In the genomic region with DNA sequence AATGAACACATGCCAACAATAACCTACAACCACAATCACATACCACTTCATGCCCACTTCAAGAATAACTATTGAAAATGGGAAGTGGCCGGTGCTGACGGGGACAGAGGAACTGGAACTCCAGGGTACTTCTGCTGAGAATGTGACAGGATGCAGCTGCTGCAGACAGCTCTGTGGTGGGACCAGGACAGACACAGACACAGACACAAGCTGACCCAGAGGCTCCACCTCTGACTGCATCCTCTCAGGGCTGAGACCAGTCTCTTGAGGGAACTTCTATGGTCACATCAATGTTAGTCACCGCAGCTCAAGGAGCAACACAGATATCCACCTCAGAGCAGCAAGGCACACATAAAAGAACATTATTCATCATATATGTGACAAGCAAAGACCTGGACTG, we compare ENCODE assay signal across 10 mouse cellular contexts. TPM values are rescaled to one million over a fixed set of nuclear protein-coding genes. Genes with fewer than 3 reads are reported as not detected.
DNase-seq lines count a peak whose midpoint lies in the region; ATAC-seq and TF ChIP-seq lines count a peak whose summit lies in the region.
"Had no signal": no experiment of that assay in that cellular context is flagged by ENCODE, and none has a peak within 500 bp of the region (broad histone marks: within the 10 kb centered on the region; RNA-seq: fewer than 3 reads in every experiment).

No protein-coding gene starts in this region.

- 17% methylated on average over 3 of the region's 3 CpGs for WGBS in liver, embryonic 12.5 days (ENCODE audit: insufficient replicate concordance)

- no peaks in the 10 kb centered on the region for H3K9me3 ChIP-seq in liver, embryonic 12.5 days (replicated peaks)
- H3K9me3 ChIP-seq: neural tube, embryonic 13.5 days had no signal

- H3K4me1 ChIP-seq in cortical plate, adult 2 months (ENCODE audit: control insufficient read depth, insufficient read depth, low read length), result no peaks in the 10 kb centered on the region
- H3K4me1 ChIP-seq in liver, embryonic 12.5 days, result no peaks in the 10 kb centered on the region
- H3K4me1 ChIP-seq: neural tube, embryonic 13.5 days had no signal

- ATAC-seq in liver, embryonic 12.5 days, result 0 out of 2 replicates have a peak, but pooled peaks have one; percentile 37
- no peak for ATAC-seq in CD4-positive, CD25-positive, alpha-beta regulatory T cell, adult 4 months

- H3K27ac ChIP-seq in cortical plate, adult 2 months (ENCODE audit: insufficient read depth, low read length), result peak overlapping the region; percentile 76
- no peak overlapping the region for H3K27ac ChIP-seq in liver, embryonic 12.5 days
- H3K27ac ChIP-seq: neural tube, embryonic 13.5 days had no signal

- no peaks in the 10 kb centered on the region for H3K27me3 ChIP-seq in liver, embryonic 12.5 days (replicated peaks)
- H3K27me3 ChIP-seq: neural tube, embryonic 13.5 days had no signal

- no peak overlapping the region for H3K9ac ChIP-seq in liver, embryonic 12.5 days
- H3K9ac ChIP-seq: neural tube, embryonic 13.5 days had no signal

- no peak overlapping the region for H3K4me2 ChIP-seq in liver, embryonic 12.5 days
- H3K4me2 ChIP-seq: neural tube, embryonic 13.5 days had no signal

- TF ChIP-seq CTCF in cortical plate, adult 2 months (IDR thresholded peaks at IDR 0.05; ENCODE audit: extremely low read depth, insufficient read depth, low read length), result no peak

- H3K36me3 ChIP-seq in liver, embryonic 12.5 days, result no peaks in the 10 kb centered on the region
- H3K36me3 ChIP-seq: neural tube, embryonic 13.5 days had no signal

- TF ChIP-seq POLR2A in cortical plate, adult 2 months (IDR thresholded peaks at IDR 0.05; ENCODE audit: extremely low read depth, insufficient read depth, low read length), result 0 out of 2 replicates have a peak, but pooled peaks have one; percentile 9

- peak; percentile 49 for DNase-seq in layer of hippocampus, adult 11-12 months (ENCODE audit: low spot score)
- no peak for DNase-seq in layer of hippocampus, postnatal 36 days
- DNase-seq in spleen, adult 12 weeks (ENCODE audit: low spot score), result peak; percentile 23
- no peak for DNase-seq in ovary, postnatal 14 days (ENCODE audit: low spot score)
- DNase-seq in embryo, embryonic 10 days (ENCODE audit: low spot score), result no peak
- DNase-seq: cerebellum, adult 11 months had no signal

- H3K4me3 ChIP-seq in cortical plate, adult 2 months (ENCODE audit: insufficient read depth, low read length), result no peak overlapping the region
- no peak overlapping the region for H3K4me3 ChIP-seq in liver, embryonic 12.5 days
- H3K4me3 ChIP-seq: neural tube, embryonic 13.5 days had no signal

RNA-seq across cellular contexts. Expression of gene Tubgcp5, which starts 9.4 kb away (rescaled TPM):
- 10 to 100 TPM; 30.3 to 30.9 TPM for total RNA-seq in layer of hippocampus, postnatal 36 days (2021)
- polyA plus RNA-seq in cortical plate, adult 2 months (2012; rRNA removed), result 19.4 and 20.8 TPM in 2 replicates
- polyA plus RNA-seq in liver, embryonic 12.5 days (2016; fragmentation: Nextera tagmentation; extraction: Ambion mirVana), result 14.8 TPM in 2 replicates
- 10 to 100 TPM; 43.4 to 48.6 TPM for polyA plus RNA-seq in CD4-positive, CD25-positive, alpha-beta regulatory T cell, adult 4 months (2017; shearing (Covaris generic))

RNA-seq across cellular contexts. Expression of gene Siglech, which starts 16.6 kb away (rescaled TPM):
- 10 to 100 TPM; 12.4 to 13.5 TPM for total RNA-seq in layer of hippocampus, postnatal 36 days (2021)
- polyA plus RNA-seq in cortical plate, adult 2 months (2012; rRNA removed), result 33.7 and 34.8 TPM in 2 replicates
- polyA plus RNA-seq in liver, embryonic 12.5 days (2016; fragmentation: Nextera tagmentation; extraction: Ambion mirVana), result 0.23 and 0.24 TPM in 2 replicates
- polyA plus RNA-seq in CD4-positive, CD25-positive, alpha-beta regulatory T cell, adult 4 months (2017; shearing (Covaris generic)), result 1 to 10 TPM in 1 of 2 experiments, not detected in 1; 1.4 TPM

RNA-seq across cellular contexts. Expression of gene Cyfip1, which starts 57.0 kb away (rescaled TPM):
- 100 to 1,000 TPM; 107 to 121 TPM for total RNA-seq in layer of hippocampus, postnatal 36 days (2021)
- 50.4 and 57.2 TPM in 2 replicates for polyA plus RNA-seq in cortical plate, adult 2 months (2012; rRNA removed)
- polyA plus RNA-seq in liver, embryonic 12.5 days (2016; fragmentation: Nextera tagmentation; extraction: Ambion mirVana), result 29.6 and 30.1 TPM in 2 replicates
- polyA plus RNA-seq in CD4-positive, CD25-positive, alpha-beta regulatory T cell, adult 4 months (2017; shearing (Covaris generic)), result 100 to 1,000 TPM in 1 of 2 experiments, 10 to 100 TPM in 1; 69.2 to 104 TPM

Comparison
In these comparisons a context has a peak if more than half of its experiments do, and no peak if none do; other contexts are left out.
1. DNase-seq: peak in layer of hippocampus, adult 11-12 months (single experiment) and spleen, adult 12 weeks (single experiment); none in layer of hippocampus, postnatal 36 days (0 of 2), ovary, postnatal 14 days (single experiment) and embryo, embryonic 10 days (single experiment).
2. RNA of gene Siglech, which starts 16.6 kb away (polyA plus RNA-seq): 33.7 to 34.8 TPM in cortical plate, adult 2 months; 1.4 TPM in CD4-positive, CD25-positive, alpha-beta regulatory T cell, adult 4 months and 0.23 to 0.24 TPM in liver, embryonic 12.5 days; every median in the first group is over 10 times any median in the second.